Mouse (Mus musculus) MEL (cell line): ENCODE data around the gene Bod1. TPM values are rescaled to one million over a fixed set of nuclear protein-coding genes. Genes with fewer than 3 reads are reported as not detected.

Experiments used
- DNase-seq: peaks from one replicate; pipeline ENCODE4 v3.0.0; 2011; ENCODE audit warnings: low read depth, low spot score
- H3K27ac ChIP-seq: 2 replicates; pipeline ENCODE4 v1.5.1; 2012; ENCODE audit warnings: low read depth, mild to moderate bottlenecking, control low read depth, low read length, moderate library complexity; ENCODE audit not compliant: control insufficient read depth
- H3K27me3 ChIP-seq, 2 experiments: fragments of 150-350 bp in 1 of 2; sonication (generic) in 1 of 2; 2 replicates each; pipeline ENCODE4 v1.6.1; 2012; ENCODE audit warnings: low read length in 2 of 2, mild to moderate bottlenecking in 2 of 2, improper control_type of control experiment in 1 of 2, moderate library complexity in 1 of 2; ENCODE audit not compliant: insufficient read depth in 2 of 2, control insufficient read depth in 1 of 2
- H3K36me3 ChIP-seq, 2 experiments: 2 replicates each; pipeline ENCODE4 v1.6.1; 2012 to 2014; ENCODE audit warnings: low read length in 2 of 2, improper control_type of control experiment in 1 of 2, inconsistent platforms in 1 of 2, mild to moderate bottlenecking in 1 of 2; ENCODE audit not compliant: insufficient read depth in 2 of 2, control insufficient read depth in 1 of 2
- H3K4me1 ChIP-seq, 2 experiments: fragments of 150-350 bp in 1 of 2; sonication (generic) in 1 of 2; 2 replicates each; pipeline ENCODE4 v1.6.1; 2012; ENCODE audit warnings: low read length in 2 of 2, improper control_type of control experiment in 1 of 2, mild to moderate bottlenecking in 1 of 2; ENCODE audit not compliant: insufficient read depth in 2 of 2, control insufficient read depth in 1 of 2
- H3K4me3 ChIP-seq, 2 experiments: fragments of 150-350 bp in 1 of 2; sonication (generic) in 1 of 2; 2 replicates each; pipeline ENCODE4 v1.5.1; 2012; ENCODE audit warnings: low read depth in 2 of 2, low read length in 2 of 2, mild to moderate bottlenecking in 2 of 2, moderate library complexity in 2 of 2, control low read depth in 1 of 2, improper control_type of control experiment in 1 of 2; ENCODE audit not compliant: control insufficient read depth in 1 of 2, insufficient read depth in 1 of 2
- H3K79me2 ChIP-seq: 2 replicates; pipeline ENCODE4 v1.6.1; 2012; ENCODE audit warnings: mild to moderate bottlenecking, low read length, moderate library complexity; ENCODE audit not compliant: control insufficient read depth, poor library complexity, insufficient read depth
- H3K9ac ChIP-seq: 2 replicates; pipeline ENCODE4 v1.6.1; 2012; ENCODE audit warnings: low read depth, mild to moderate bottlenecking, control low read depth, low read length, moderate library complexity; ENCODE audit not compliant: control insufficient read depth, poor library complexity, severe bottlenecking
- H3K9me3 ChIP-seq: fragments of 150-350 bp; sonication (generic); replicated peaks from 2 replicates; pipeline ENCODE4 v1.6.1; 2012; ENCODE audit warnings: mild to moderate bottlenecking, low read length, improper control_type of control experiment, moderate library complexity; ENCODE audit not compliant: insufficient read depth
- BHLHE40 ChIP-seq: IDR thresholded peaks from 2 replicates; pipeline ENCODE4 v1.6.1; 2012; ENCODE audit warnings: low read depth, mild to moderate bottlenecking, inconsistent platforms, low read length, improper control_type of control experiment, borderline replicate concordance
- CHD1 ChIP-seq: IDR thresholded peaks from 2 replicates; pipeline ENCODE4 v1.6.1; 2012; ENCODE audit warnings: low read depth, mild to moderate bottlenecking, inconsistent platforms, low read length, improper control_type of control experiment
- CTCF ChIP-seq, 3 experiments: IDR thresholded peaks in 2 of 3; conservative IDR thresholded peaks in 1 of 3; 2 replicates each; pipeline ENCODE4 v1.5.1; 2011 to 2012; ENCODE audit warnings: low read length in 3 of 3, low read depth in 2 of 3, mild to moderate bottlenecking in 2 of 3, improper control_type of control experiment in 1 of 3, inconsistent platforms in 1 of 3, mixed read lengths in 1 of 3, moderate library complexity in 1 of 3; ENCODE audit not compliant: control insufficient read depth in 1 of 3, insufficient read depth in 1 of 3, poor library complexity in 1 of 3, severe bottlenecking in 1 of 3
- ELF1 ChIP-seq: IDR thresholded peaks from 2 replicates; pipeline ENCODE4 v1.6.1; 2014; ENCODE audit warnings: low read depth, mild to moderate bottlenecking, inconsistent platforms, low read length, improper control_type of control experiment, moderate library complexity
- EP300 ChIP-seq, 2 experiments: IDR thresholded peaks; 2 replicates each; pipeline ENCODE4 v1.6.1; 2011; ENCODE audit warnings: improper control_type of control experiment in 2 of 2, low read length in 2 of 2, low read depth in 1 of 2, mild to moderate bottlenecking in 1 of 2
- ETS1 ChIP-seq: IDR thresholded peaks from 2 replicates; pipeline ENCODE4 v1.6.1; 2012; ENCODE audit warnings: low read depth, mild to moderate bottlenecking, inconsistent platforms, low read length, improper control_type of control experiment, moderate library complexity
- GABPA ChIP-seq: IDR thresholded peaks from 2 replicates; pipeline ENCODE4 v1.6.1; 2012; ENCODE audit warnings: low read depth, mild to moderate bottlenecking, inconsistent platforms, low read length, improper control_type of control experiment, moderate library complexity
- MAFK ChIP-seq: IDR thresholded peaks from 2 replicates; pipeline ENCODE4 v1.6.1; 2011; ENCODE audit warnings: low read depth, mild to moderate bottlenecking, low read length, improper control_type of control experiment, borderline replicate concordance
- MXI1 ChIP-seq: IDR thresholded peaks from 2 replicates; pipeline ENCODE4 v1.6.1; 2011; ENCODE audit warnings: mild to moderate bottlenecking, low read depth, low read length, improper control_type of control experiment
- MYC ChIP-seq: IDR thresholded peaks from 2 replicates; pipeline ENCODE4 v1.6.1; 2011; ENCODE audit warnings: low read depth, mild to moderate bottlenecking, low read length, improper control_type of control experiment, moderate library complexity
- NELFE ChIP-seq: IDR thresholded peaks from 2 replicates; pipeline ENCODE4 v1.6.1; 2011; ENCODE audit warnings: low read depth, low read length, improper control_type of control experiment
- POLR2AphosphoS5 ChIP-seq: IDR thresholded peaks from 2 replicates; pipeline ENCODE4 v1.6.1; 2012; ENCODE audit warnings: low read depth, borderline replicate concordance, mild to moderate bottlenecking, inconsistent platforms, low read length, moderate library complexity, mixed read lengths
- RAD21 ChIP-seq: IDR thresholded peaks from 2 replicates; pipeline ENCODE4 v1.6.1; 2011; ENCODE audit warnings: mild to moderate bottlenecking, low read depth, low read length, improper control_type of control experiment
- TBP ChIP-seq: IDR thresholded peaks from 2 replicates; pipeline ENCODE4 v1.8.0; 2011; ENCODE audit warnings: low read depth, low read length, improper control_type of control experiment
- TCF12 ChIP-seq: IDR thresholded peaks from 2 replicates; pipeline ENCODE4 v1.6.1; 2014; ENCODE audit warnings: low read depth, mild to moderate bottlenecking, inconsistent platforms, low read length, improper control_type of control experiment, moderate library complexity
- UBTF ChIP-seq: IDR thresholded peaks from 2 replicates; pipeline ENCODE4 v1.6.1; 2012; ENCODE audit warnings: low read depth, mild to moderate bottlenecking, inconsistent platforms, low read length, improper control_type of control experiment, moderate library complexity, borderline replicate concordance; ENCODE audit not compliant: insufficient read depth
- USF2 ChIP-seq, 2 experiments: IDR thresholded peaks; 2 replicates each; pipeline ENCODE4 v1.6.1; 2011 to 2012; ENCODE audit warnings: improper control_type of control experiment in 2 of 2, low read length in 2 of 2, borderline replicate concordance in 1 of 2, inconsistent platforms in 1 of 2, low read depth in 1 of 2, mild to moderate bottlenecking in 1 of 2; ENCODE audit not compliant: insufficient read depth in 1 of 2
- ZKSCAN1 ChIP-seq: IDR thresholded peaks from 2 replicates; pipeline ENCODE4 v1.6.1; 2012; ENCODE audit warnings: low read depth, mild to moderate bottlenecking, inconsistent platforms, low read length, improper control_type of control experiment, moderate library complexity
- ZNF384 ChIP-seq: IDR thresholded peaks from 2 replicates; pipeline ENCODE4 v1.6.1; 2012; ENCODE audit warnings: low read depth, mild to moderate bottlenecking, inconsistent platforms, low read length, improper control_type of control experiment
- polyA plus RNA-seq, 2 experiments: library from polyadenylated mRNA; stranded (reverse) in 1 of 2; unstranded in 1 of 2; fragments of >175 nt in 1 of 2; fragments of >200 nt in 1 of 2; gene quantifications; 2 replicates each; pipeline versions ENCODE4 v1.2.1 to v1.2.4; 2012; ENCODE audit warnings: low replicate concordance in 2 of 2, low read depth in 1 of 2; ENCODE audit not compliant: insufficient read length in 2 of 2, insufficient read depth in 1 of 2, missing spikeins in 1 of 2
- total RNA-seq: library from RNA; depleted of rRNA; stranded (reverse); fragments of 300-350 nt; gene quantifications from 2 replicates; pipeline ENCODE4 v1.2.3, GENCODE M21; 2012

The Bod1 gene
- total and polyA plus RNA-seq, 3 experiments: 40.0 to 47.3 TPM; not detected in 1

- TF ChIP-seq GABPA (no peak), USF2 (IDR thresholded peaks at IDR 0.05; ENCODE audit: borderline replicate concordance in 1 of 2, insufficient read depth in 1 of 2, low read depth in 1 of 2, low read length in 2 of 2) (no peak)
Observed at GRCm38 (mm10) chr11:31693322-31693721, 21.6 kb upstream of the Bod1 start (continued).

GRCm38 (mm10) chr11:31688956-31689355 lies 17.3 kb upstream of the Bod1 start:
- H3K36me3 ChIP-seq: no peaks in the 10 kb centered on the region
- H3K9me3 ChIP-seq: no peaks in the 10 kb centered on the region
- DNase-seq: no peak
- TF ChIP-seq ETS1: no peak
- no peak for TF ChIP-seq ZNF384
- TF ChIP-seq MXI1: no peak
- TF ChIP-seq TCF12: no peak
- no peak for TF ChIP-seq CTCF (IDR thresholded peaks at IDR 0.05 in 2 of 3, conservative IDR thresholded peaks at IDR 0.05 in 1 of 3; ENCODE audit: control insufficient read depth in 1 of 3, insufficient read depth in 1 of 3, low read depth in 2 of 3, low read length in 3 of 3, poor library complexity in 1 of 3, severe bottlenecking in 1 of 3)
- no peak for TF ChIP-seq ELF1
- no peak for TF ChIP-seq MYC
- no peak for TF ChIP-seq MAFK
- TF ChIP-seq EP300 (IDR thresholded peaks at IDR 0.05; ENCODE audit: low read depth in 1 of 2, low read length in 2 of 2): no peak
- no peak for TF ChIP-seq BHLHE40
- no peak for TF ChIP-seq CHD1
- TF ChIP-seq RAD21: no peak
- TF ChIP-seq NELFE: no peak
- H3K4me1 ChIP-seq: 0 out of 4 replicates have a peak, but pooled peaks cover 0 to 2% of the 10 kb centered on the region in 2 experiments
- H3K79me2 ChIP-seq: no peaks in the 10 kb centered on the region
- H3K27me3 ChIP-seq: peaks cover 0 to 2% of the 10 kb centered on the region in 2 experiments; a peak in 1 of 4 replicates
- H3K9ac ChIP-seq: no peak overlapping the region
- no peak overlapping the region for H3K4me3 ChIP-seq
- H3K27ac ChIP-seq: no peak overlapping the region

DNA sequence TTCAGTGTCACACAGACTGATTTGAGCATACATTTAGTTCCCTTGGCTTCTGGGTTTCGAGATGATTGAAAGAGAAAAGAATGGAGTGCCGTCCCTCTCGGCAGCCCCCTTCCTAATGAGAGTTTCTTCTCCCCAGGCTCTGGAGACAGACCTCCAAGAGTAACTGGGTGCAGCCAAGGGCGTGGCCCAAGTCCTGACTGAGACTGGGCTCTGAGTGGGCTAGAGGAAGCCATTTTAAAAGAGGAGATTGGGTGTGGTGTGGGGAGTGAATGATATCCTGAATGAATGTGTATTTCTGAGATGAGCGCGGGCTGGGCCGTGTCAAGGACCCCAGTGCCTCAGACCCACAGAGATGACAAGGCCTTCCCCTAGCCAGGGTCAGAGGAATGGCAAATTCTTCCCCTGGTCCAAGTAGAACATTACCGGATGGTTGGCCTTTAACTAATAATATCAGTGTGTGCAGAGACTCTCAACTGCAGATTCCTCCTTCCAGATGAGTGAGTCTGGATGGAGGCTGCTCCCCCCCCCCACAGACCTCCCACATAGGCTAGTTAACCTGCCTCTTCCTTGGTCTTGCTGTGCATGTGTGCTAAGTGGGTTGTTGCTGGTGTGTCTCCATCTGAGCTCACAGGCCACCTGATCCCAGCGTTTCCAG lies 13.4 kb upstream of the Bod1 start:
- H3K4me1 ChIP-seq: 0 out of 4 replicates have a peak, but pooled peaks cover 0 to 2% of the 10 kb centered on the region in 2 experiments

More for the DNA sequence above, 13.4 kb upstream of the Bod1 start:
- TF ChIP-seq MYC (no peak), ZKSCAN1 (no peak), POLR2AphosphoS5 (no peak), GABPA (no peak), TBP (no peak), UBTF (no peak)
- H3K79me2 ChIP-seq: no peaks in the 10 kb centered on the region
- H3K36me3 ChIP-seq: no peaks in the 10 kb centered on the region
- no peak overlapping the region for H3K9ac ChIP-seq
- H3K27me3 ChIP-seq: no peaks in the 10 kb centered on the region
- H3K4me3 ChIP-seq: no peak overlapping the region
- H3K27ac ChIP-seq: no peak overlapping the region
- no peaks in the 10 kb centered on the region for H3K9me3 ChIP-seq
- DNase-seq: no peak
